Mouse (Mus musculus): ENCODE data around the gene Trappc3.

Trappc3 gene

GRCm38 (mm10) chr4:126250659-126251058 is 11.5 kb upstream of the Trappc3 start:
- DNase-seq (ENCODE audit: extremely low spot score, low read depth, low spot score) = no peak

DNA sequence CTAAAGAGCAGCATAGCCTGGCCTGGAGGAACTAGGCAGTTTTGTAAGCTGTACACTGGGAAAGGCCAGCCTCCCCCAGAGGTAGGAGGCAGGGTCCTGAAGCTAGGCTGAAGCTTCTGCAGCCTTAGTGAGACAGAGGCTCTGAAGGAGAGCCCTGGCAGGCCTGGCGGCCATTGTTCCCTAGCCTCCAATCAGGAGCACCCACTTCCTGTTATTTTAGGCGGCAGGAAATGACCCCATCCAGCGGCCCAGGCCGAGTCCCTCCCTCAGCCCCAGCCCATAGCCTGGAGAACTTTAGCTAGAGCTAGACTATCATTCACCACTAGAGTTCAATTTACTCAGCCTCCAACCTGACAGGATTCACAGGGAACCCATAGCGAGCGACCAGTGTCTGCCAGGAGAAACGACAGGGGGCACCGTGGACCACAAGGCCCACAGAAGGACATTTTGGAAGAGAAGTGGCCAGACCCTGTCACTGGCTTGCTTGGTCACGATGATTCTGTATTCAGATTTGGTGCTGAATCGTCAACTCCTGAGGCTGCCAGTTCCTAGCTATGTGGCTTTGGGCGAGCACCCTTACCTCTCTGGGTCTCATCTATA is 10.4 kb upstream of the Trappc3 start:
- no peak for DNase-seq (ENCODE audit: extremely low spot score, low read depth, low spot score)

- no peak for DNase-seq (ENCODE audit: extremely low spot score, low read depth, low spot score)
Measured at GRCm38 (mm10) chr4:126252411-126253237, 9.5 kb upstream of the Trappc3 start.

GRCm38 (mm10) chr4:126253637-126254272 is 8.4 kb upstream of the Trappc3 start:
- no peak for DNase-seq (ENCODE audit: extremely low spot score, low read depth, low spot score)

DNA sequence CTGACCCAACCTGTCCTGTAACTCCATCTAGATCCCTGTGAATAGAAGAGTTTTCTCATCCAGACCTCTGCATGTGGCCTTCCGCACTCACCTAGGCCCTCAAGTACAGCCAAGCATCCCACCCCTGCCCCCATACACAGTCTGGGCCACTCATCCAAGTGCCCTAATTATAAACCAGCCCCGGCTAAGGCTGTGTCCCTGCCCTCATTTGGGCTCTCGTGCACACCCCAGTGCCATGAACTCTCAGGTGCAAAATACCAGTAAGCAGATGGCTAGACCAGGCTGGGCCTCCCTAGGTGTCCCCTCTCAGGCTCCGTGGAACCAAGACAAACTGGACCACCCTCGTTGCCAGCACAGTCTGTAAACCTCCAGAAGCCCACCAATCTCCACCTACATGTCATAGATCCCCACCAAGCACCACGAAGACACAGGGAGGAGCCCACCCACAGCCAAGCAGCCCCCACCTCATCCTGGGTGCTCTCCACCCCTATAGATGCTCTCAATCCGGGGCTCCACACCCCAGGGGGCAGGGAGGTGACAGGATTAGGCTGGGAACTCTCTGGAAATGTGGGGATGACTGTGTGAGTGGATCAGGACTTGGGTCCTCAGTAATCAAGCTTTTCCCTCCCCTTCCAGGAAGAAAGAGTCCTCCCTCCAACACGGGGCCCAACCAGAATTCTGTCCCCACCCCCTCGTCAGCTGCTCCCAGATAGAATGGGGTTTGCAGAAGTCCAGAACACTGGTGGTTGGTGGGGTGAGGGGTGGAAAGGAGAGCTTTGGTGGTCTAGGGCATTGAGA is 7.6 kb upstream of the Trappc3 start:
- no peak for DNase-seq (ENCODE audit: extremely low spot score, low read depth, low spot score)

DNA sequence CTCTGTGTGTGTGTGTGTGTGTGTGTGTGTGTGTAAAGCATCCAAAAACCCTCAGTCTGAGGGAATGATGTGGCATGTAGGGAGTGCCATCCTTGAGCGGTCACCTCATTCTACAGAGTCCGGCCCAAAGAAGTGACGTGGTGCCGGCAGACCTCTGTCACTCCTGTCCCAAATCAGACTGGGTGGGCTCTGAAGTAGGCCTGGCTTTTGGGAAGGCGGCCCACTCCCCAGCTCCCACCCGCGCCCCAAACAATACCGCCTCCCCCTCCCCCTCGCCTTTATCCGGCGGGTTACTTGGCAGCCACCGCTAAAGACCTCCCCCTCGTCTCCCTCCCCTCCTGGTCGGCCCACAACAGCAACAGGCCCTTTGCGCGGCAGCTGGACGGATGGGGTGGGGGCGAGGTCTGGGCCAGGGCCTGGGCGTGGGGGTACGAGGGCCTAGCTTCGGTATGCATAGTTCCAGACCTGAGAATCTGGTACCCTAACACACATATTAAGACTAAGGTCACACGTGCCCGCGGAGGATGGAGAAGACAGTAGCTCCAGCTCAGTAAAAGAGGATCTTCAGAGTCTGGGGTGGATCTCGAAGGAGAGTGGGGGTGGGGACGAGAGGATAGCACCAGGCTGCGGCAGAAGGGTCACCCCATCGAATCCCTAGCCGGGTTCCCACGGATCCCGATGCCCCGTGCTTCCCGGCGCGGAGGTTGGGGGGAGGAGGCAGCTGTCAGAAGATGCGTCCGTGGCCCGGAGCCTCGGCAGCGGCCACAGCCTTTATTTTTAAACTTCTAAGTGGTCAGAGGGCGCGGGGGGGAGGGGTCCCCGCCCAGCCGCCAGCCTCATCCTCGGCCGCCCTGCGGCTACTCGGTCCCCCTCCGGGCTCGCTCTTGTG is 6.8 kb upstream of the Trappc3 start:
- DNase-seq (ENCODE audit: extremely low spot score, low read depth, low spot score) = no peak

DNA sequence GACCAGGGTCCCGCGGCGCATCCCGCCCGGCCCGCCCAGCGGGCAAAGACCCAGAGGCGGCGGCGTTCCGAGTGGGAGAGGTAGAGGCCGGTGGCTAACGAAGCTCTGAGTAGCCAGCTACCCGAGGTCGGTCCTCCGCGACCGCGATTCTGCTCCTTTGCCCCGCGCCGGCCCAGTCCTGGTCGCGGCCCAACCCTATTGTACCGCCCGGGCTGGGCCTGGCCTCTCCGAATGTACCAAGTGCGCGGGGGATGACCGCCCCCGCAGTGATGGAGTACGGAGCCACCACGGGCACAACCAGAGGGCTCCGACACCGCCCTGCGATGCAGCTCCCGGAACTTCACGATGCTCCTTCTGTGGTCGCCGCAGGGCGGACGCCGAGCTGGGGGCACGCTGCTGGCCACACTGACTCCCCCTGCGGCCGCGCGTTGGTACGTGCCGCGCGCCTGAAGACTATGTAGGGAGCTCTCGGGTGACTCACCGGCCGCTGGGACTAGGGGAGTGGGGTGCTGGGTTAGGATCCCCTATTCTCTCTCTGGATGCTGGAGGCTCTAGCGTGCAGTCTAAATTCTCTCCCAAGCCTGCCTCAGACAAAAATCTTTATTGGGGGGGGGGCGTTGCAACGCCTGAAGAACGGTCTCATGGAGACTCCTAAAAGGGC is 5.9 kb upstream of the Trappc3 start, which contains the start of gene Map7d1:
Gene Map7d1, minus strand, starts transcription at position 213 of the 661 bp plus-strand sequence.
- no peak for DNase-seq (ENCODE audit: extremely low spot score, low read depth, low spot score)

DNA sequence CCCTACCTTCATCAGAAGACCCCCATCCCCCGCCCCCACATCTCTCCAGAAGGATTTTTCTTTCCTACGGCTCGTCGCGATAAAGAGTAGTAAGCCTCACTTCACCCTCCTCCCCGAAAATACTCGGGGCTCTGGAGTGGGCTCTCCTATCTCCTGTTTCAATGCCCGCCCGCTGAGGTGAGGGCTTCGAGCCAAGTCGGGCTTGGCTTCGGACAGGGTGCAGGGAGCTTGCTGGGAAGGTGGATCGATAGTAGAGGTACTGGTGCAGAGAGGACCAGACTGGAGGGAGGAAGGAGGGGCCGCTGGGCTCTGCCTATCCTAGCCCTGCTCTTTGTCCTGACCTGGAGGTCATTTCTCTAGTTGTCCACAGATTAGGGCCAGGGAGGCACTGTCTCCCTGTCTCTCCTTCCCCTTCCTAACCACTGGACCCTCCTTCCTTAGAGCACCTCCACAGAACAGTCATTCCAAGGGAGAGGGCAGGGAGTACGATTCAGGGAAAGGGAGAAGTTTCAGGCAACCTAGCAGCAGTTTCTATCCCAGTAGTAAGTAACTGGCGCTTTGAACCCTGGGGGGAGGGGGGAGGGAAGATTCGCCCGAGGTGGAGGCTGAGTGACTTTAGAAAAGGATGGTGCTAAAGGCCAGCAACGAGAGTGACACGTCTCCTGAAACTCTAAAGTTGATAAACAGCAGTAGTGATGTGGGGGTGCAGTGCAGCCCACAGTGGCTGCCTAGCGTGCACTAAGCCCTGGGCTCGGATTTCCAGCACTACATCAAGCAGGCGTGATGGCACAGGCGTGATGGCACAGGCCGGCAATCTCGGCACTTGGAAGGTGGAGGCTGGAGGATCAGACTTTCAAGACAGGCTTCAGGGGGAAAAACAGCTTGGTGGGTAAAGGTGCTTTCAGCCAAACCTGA is 4.9 kb upstream of the Trappc3 start:
- DNase-seq (ENCODE audit: extremely low spot score, low read depth, low spot score) = no peak

GRCm38 (mm10) chr4:126259063-126259462 is 3.1 kb upstream of the Trappc3 start:
- DNase-seq (ENCODE audit: extremely low spot score, low read depth, low spot score) = no peak

DNA sequence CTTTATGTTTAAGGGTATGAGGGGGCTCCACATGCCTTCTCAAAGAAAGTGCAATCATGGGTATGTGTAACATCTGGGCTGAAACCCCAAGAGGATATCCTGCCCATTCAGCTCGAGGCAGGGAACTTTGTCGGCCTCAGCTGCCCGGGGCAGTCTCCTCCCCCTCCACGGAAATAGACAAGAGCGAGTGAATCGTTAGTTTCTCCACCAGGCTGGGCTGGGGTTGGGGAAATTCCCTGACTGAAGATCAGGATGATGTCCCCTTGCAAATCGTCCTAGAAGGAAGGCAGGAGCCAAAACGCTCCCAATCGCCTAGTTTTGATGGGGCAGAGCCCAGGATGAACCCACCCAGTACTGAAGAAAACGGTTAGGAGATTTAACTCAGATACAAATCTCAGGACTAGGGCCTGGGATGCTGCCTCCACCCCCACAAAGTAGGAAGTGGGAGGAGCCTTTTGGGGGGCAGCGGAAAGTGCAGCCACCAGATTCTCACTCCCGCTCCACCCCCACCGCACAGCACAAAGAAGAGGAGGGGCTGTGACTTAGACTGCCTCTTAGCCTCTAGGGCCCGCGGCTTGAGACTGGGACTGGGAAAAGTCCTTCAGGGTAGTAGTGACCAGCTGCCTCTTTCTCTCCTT is 2.5 kb upstream of the Trappc3 start:
- no peak for DNase-seq (ENCODE audit: extremely low spot score, low read depth, low spot score)

GRCm38 (mm10) chr4:126260520-126261201 is 1.5 kb upstream of the Trappc3 start:
- DNase-seq (ENCODE audit: extremely low spot score, low read depth, low spot score) = no peak

DNA sequence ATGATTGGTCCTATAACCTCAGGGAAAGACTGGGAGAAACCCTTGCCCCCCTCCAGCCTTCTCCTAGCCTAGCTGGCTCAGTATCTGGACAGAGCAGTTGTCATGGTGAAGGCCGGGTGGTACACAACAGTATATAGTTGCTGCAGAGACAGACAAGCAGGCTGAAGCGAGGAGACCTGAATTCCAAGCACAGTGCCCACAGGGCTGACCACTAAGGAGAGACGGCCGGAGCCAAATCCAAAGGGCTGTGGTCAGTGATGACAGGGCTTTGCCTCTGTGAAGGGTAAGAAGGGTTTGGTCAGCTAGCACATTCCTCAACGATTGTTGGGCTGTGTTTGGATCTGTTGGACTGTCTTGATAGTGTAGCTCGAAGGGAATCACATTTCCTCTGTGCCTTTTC is 859 bp upstream of the Trappc3 start:
- DNase-seq (ENCODE audit: extremely low spot score, low read depth, low spot score) = no peak

GRCm38 (mm10) chr4:126261675-126262074 is 450 bp upstream of the Trappc3 start:
- no peak for DNase-seq (ENCODE audit: extremely low spot score, low read depth, low spot score)

- no peak for DNase-seq (ENCODE audit: extremely low spot score, low read depth, low spot score)
Measured at GRCm38 (mm10) chr4:126269292-126269691, 7.2 kb downstream of the Trappc3 start.

GRCm38 (mm10) chr4:126273753-126274152 is 11.6 kb downstream of the Trappc3 start:
- no peak for DNase-seq (ENCODE audit: extremely low spot score, low read depth, low spot score)

- no peak for DNase-seq (ENCODE audit: extremely low spot score, low read depth, low spot score)
Measured at GRCm38 (mm10) chr4:126275081-126275480, 13.0 kb downstream of the Trappc3 start.

- DNase-seq (ENCODE audit: extremely low spot score, low read depth, low spot score) = no peak
Measured at GRCm38 (mm10) chr4:126275681-126276131, 13.6 kb downstream of the Trappc3 start.

Measured in hindlimb bud, embryonic 11.5 days (tissue).